Mouse (Mus musculus) lung, adult 2 months (tissue): ENCODE data around the gene Runx2.

ENCODE experiments used
- CTCF ChIP-seq: fragments of 200-500 bp; IDR thresholded peaks from 2 replicates; pipeline ENCODE4 v1.5.1; 2011; ENCODE audit warnings: mild to moderate bottlenecking, low read length, control low read depth; ENCODE audit not compliant: insufficient read depth
- POLR2A ChIP-seq: fragments of 200-500 bp; IDR thresholded peaks from 2 replicates; pipeline ENCODE4 v1.6.1; 2011; ENCODE audit warnings: low read depth, mild to moderate bottlenecking, control low read depth, low read length, borderline replicate concordance; ENCODE audit errors: extremely low read depth

- TF ChIP-seq POLR2A = no peak
- TF ChIP-seq CTCF = no peak
Observed at GRCm38 (mm10) chr17:44766318-44766717, 48.3 kb downstream of the Runx2 start.
